Mouse (Mus musculus): ENCODE results near the gene Muc5ac. TPM values are rescaled to one million over a fixed set of nuclear protein-coding genes. Genes with fewer than 3 reads are reported as not detected.

Muc5ac gene
- total and polyA plus RNA-seq, 2 experiments from 2014 or later = not detected

DNA sequence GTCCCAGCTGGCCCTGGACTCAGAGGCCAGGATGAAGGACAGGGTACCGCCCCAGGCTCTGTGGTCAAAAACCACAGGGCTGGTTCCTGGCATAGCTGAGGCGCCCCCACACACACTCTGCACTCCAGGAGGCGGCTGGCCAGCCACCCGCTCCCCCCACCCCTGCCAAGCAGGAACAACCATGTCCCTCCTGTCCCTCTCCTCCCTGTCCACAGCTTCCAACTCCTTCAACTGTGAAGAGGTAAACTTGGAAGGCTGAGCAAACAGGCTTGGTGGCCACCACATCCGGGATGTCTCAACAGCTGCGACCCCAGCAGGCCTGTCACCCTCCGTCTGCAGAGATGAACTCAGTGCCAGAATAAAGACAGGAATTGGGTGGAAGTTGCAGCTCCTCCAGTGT lies 47.2 kb downstream of the Muc5ac start:
- 76% methylated on average over 7 of the region's 7 CpGs for WGBS
- no peak for DNase-seq
- Histone ChIP-seq H3K4me1 (ENCODE audit: insufficient read depth) (no peaks in the 10 kb centered on the region), H3K9ac (no peak overlapping the region), H3K27me3 (ENCODE audit: insufficient read depth, low read length) (no peaks in the 10 kb centered on the region), H3K4me3 (ENCODE audit: low read depth, low read length) (no peak overlapping the region), H3K4me2 (ENCODE audit: low read depth) (no peak overlapping the region), H3K27ac (ENCODE audit: low read depth, low read length) (no peak overlapping the region), H3K36me3 (ENCODE audit: insufficient read depth) (no peaks in the 10 kb centered on the region), H3K9me3 (ENCODE audit: low read length) (no peaks in the 10 kb centered on the region)
- no peak for TF ChIP-seq CTCF (IDR thresholded peaks at IDR 0.05; ENCODE audit: low read depth)
- no peak for ATAC-seq

DNA sequence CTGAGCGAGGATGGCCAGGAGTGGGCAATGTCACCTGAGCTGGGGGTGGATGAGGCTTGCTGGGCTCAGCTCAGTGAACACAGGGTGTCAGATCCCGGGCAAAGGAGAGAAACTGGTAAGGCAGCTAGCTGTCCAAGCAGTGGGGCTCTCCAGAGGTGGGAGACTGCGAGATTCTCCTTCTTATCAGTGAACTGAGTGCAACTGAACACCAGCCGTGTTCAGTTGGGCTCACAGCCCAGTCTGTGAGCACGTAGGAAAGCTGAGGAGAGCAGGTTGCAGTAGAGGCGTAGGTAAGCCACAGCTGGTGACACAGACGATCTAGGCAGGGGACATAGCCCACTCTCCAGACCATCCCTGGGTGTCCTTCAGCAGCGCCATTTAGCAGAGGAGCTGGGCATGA lies 47.7 kb downstream of the Muc5ac start:
- Histone ChIP-seq H3K4me3 (ENCODE audit: low read depth, low read length) (no peak overlapping the region), H3K27me3 (ENCODE audit: insufficient read depth, low read length) (no peaks in the 10 kb centered on the region), H3K27ac (ENCODE audit: low read depth, low read length) (no peak overlapping the region), H3K4me1 (ENCODE audit: insufficient read depth) (no peaks in the 10 kb centered on the region), H3K9ac (no peak overlapping the region), H3K36me3 (ENCODE audit: insufficient read depth) (no peaks in the 10 kb centered on the region), H3K4me2 (ENCODE audit: low read depth) (no peak overlapping the region), H3K9me3 (ENCODE audit: low read length) (no peaks in the 10 kb centered on the region)
- DNase-seq = no peak
- TF ChIP-seq CTCF (IDR thresholded peaks at IDR 0.05; ENCODE audit: low read depth) = no peak
- no peak for ATAC-seq
- 79% methylated on average over 8 of the region's 8 CpGs for WGBS

- Histone ChIP-seq H3K9ac (no peak within 1 kb of the TSS), H3K4me1 (ENCODE audit: insufficient read depth) (no peaks in the 10 kb centered on the region), H3K27me3 (ENCODE audit: insufficient read depth, low read length) (no peaks in the 10 kb centered on the region), H3K4me2 (ENCODE audit: low read depth) (no peak within 1 kb of the TSS), H3K9me3 (ENCODE audit: low read length) (no peaks in the 10 kb centered on the region), H3K27ac (ENCODE audit: low read depth, low read length) (no peak within 1 kb of the TSS), H3K36me3 (ENCODE audit: insufficient read depth) (no peaks in the 10 kb centered on the region), H3K4me3 (ENCODE audit: low read depth, low read length) (no peak within 1 kb of the TSS)
- WGBS = 71% methylated on average over 5 of the region's 5 CpGs
- TF ChIP-seq CTCF (IDR thresholded peaks at IDR 0.05; ENCODE audit: low read depth) = no peak
- no peak for DNase-seq
- no peak for ATAC-seq
These were observed 50.0 kb downstream of the Muc5ac start, which contains the start of gene Muc5b for GRCm38 (mm10) chr7:141838779-141839178. Gene Muc5b (plus strand): TSS chr7:141839070.

GRCm38 (mm10) chr7:141840354-141840753 lies 51.6 kb downstream of the Muc5ac start:
- no peak overlapping the region for H3K4me2 ChIP-seq (ENCODE audit: low read depth)
- H3K27ac ChIP-seq (ENCODE audit: low read depth, low read length) = no peak overlapping the region
- WGBS = 92% methylated on average over 10 of the region's 10 CpGs
- DNase-seq (no peak), ATAC-seq (no peak)
- H3K27me3 ChIP-seq (ENCODE audit: insufficient read depth, low read length) = no peaks in the 10 kb centered on the region
- H3K4me1 ChIP-seq (ENCODE audit: insufficient read depth) = no peaks in the 10 kb centered on the region
- TF ChIP-seq CTCF (IDR thresholded peaks at IDR 0.05; ENCODE audit: low read depth) = no peak
- H3K9me3 ChIP-seq (ENCODE audit: low read length) = no peaks in the 10 kb centered on the region
- H3K9ac ChIP-seq = no peak overlapping the region
- no peaks in the 10 kb centered on the region for H3K36me3 ChIP-seq (ENCODE audit: insufficient read depth)
- H3K4me3 ChIP-seq (ENCODE audit: low read depth, low read length) = no peak overlapping the region

- ATAC-seq (no peak), DNase-seq (no peak)
- Histone ChIP-seq H3K4me3 (ENCODE audit: low read depth, low read length) (no peak overlapping the region), H3K27ac (ENCODE audit: low read depth, low read length) (no peak overlapping the region), H3K36me3 (ENCODE audit: insufficient read depth) (no peaks in the 10 kb centered on the region), H3K9ac (no peak overlapping the region), H3K4me2 (ENCODE audit: low read depth) (no peak overlapping the region), H3K27me3 (ENCODE audit: insufficient read depth, low read length) (no peaks in the 10 kb centered on the region), H3K9me3 (ENCODE audit: low read length) (no peaks in the 10 kb centered on the region), H3K4me1 (ENCODE audit: insufficient read depth) (no peaks in the 10 kb centered on the region)
- TF ChIP-seq CTCF (IDR thresholded peaks at IDR 0.05; ENCODE audit: low read depth) = no peak
- 95% methylated on average over 4 of the region's 4 CpGs for WGBS
These were observed 72.3 kb downstream of the Muc5ac start for GRCm38 (mm10) chr7:141861046-141861445.

Other genes with a start within 250 kb of the Muc5ac start
- gene Chid1, start 249.1 kb upstream of the Muc5ac start, total RNA-seq (2014; rRNA removed) = 40.5 and 42.0 TPM in 2 replicates
- 38.9 and 42.0 TPM in 2 replicates for gene Chid1, start 249.1 kb upstream of the Muc5ac start, polyA plus RNA-seq (2015; fragmentation: Nextera tagmentation; extraction: Ambion mirVana)
- gene Ap2a2, start 226.8 kb upstream of the Muc5ac start, total RNA-seq (2014; rRNA removed) = 154 and 187 TPM in 2 replicates
- gene Ap2a2, start 226.8 kb upstream of the Muc5ac start, polyA plus RNA-seq (2015; fragmentation: Nextera tagmentation; extraction: Ambion mirVana) = 91.5 and 112 TPM in 2 replicates
- gene Muc6, start 133.7 kb upstream of the Muc5ac start, total RNA-seq (2014; rRNA removed) = not detected in 2 replicates
- 0.04 and 0.07 TPM in 2 replicates for gene Muc6, start 133.7 kb upstream of the Muc5ac start, polyA plus RNA-seq (2015; fragmentation: Nextera tagmentation; extraction: Ambion mirVana)
- 0.15 and 0.38 TPM in 2 replicates for gene Muc2, start 98.6 kb upstream of the Muc5ac start, total RNA-seq (2014; rRNA removed)
- gene Muc2, start 98.6 kb upstream of the Muc5ac start, polyA plus RNA-seq (2015; fragmentation: Nextera tagmentation; extraction: Ambion mirVana) = 0.05 and 0.08 TPM in 2 replicates
- gene Muc5b, start 50.1 kb downstream of the Muc5ac start, total RNA-seq (2014; rRNA removed) = under 0.01 TPM in 1 of 2 replicates, not detected in the other
- gene Muc5b, start 50.1 kb downstream of the Muc5ac start, polyA plus RNA-seq (2015; fragmentation: Nextera tagmentation; extraction: Ambion mirVana) = 0.01 TPM in 1 of 2 replicates, not detected in the other
- gene Tollip, start 129.5 kb downstream of the Muc5ac start, total RNA-seq (2014; rRNA removed) = 73.4 and 89.8 TPM in 2 replicates
- 64.5 and 78.3 TPM in 2 replicates for gene Tollip, start 129.5 kb downstream of the Muc5ac start, polyA plus RNA-seq (2015; fragmentation: Nextera tagmentation; extraction: Ambion mirVana)
- gene Brsk2, start 160.8 kb downstream of the Muc5ac start, total RNA-seq (2014; rRNA removed) = 107 and 132 TPM in 2 replicates
- 15.8 and 18.3 TPM in 2 replicates for gene Brsk2, start 160.8 kb downstream of the Muc5ac start, polyA plus RNA-seq (2015; fragmentation: Nextera tagmentation; extraction: Ambion mirVana)

Measured in forebrain, postnatal 0 days (tissue).